Mouse (Mus musculus) embryonic facial prominence, embryonic 10.5 days (tissue): ENCODE results near the gene Arhgef39. TPM values are rescaled to one million over a fixed set of nuclear protein-coding genes. Genes with fewer than 3 reads are reported as not detected.

Source experiments
- DNase-seq: peaks from one replicate; pipeline ENCODE4 v3.0.0-alpha.2; 2017; ENCODE audit warnings: low spot score
- H3K27ac ChIP-seq: fragments of 300-500 bp; sonication (generic); replicated peaks from 2 replicates; pipeline ENCODE4 v1.5.1; 2016; ENCODE audit warnings: mild to moderate bottlenecking
- H3K27me3 ChIP-seq: fragments of 300-500 bp; sonication (generic); replicated peaks from 2 replicates; pipeline ENCODE4 v1.6.1; 2016; ENCODE audit warnings: low read depth, mild to moderate bottlenecking; ENCODE audit not compliant: poor library complexity, severe bottlenecking
- H3K36me3 ChIP-seq: fragments of 300-500 bp; sonication (generic); replicated peaks from 2 replicates; pipeline ENCODE4 v1.6.1; 2016; ENCODE audit warnings: mild to moderate bottlenecking, moderate library complexity
- H3K4me1 ChIP-seq: fragments of 300-500 bp; sonication (generic); 2 replicates; pipeline ENCODE4 v1.6.1; 2016
- H3K4me3 ChIP-seq: fragments of 300-500 bp; sonication (generic); 2 replicates; pipeline ENCODE4 v1.5.1; 2016; ENCODE audit warnings: mild to moderate bottlenecking, moderate library complexity
- H3K9me3 ChIP-seq: fragments of 300-500 bp; sonication (generic); 2 replicates; pipeline ENCODE4 v1.6.1; 2016; ENCODE audit warnings: mild to moderate bottlenecking
- WGBS: fragments of 180-500 bp; shearing (Covaris S2); methylation state at CpG from one replicate; pipeline ENCODE4 v1.1.7; 2016; 5-methylcytosine and 5-hydroxymethylcytosine counted together
- polyA plus RNA-seq: library from polyadenylated mRNA; unstranded; fragments of >200 nt; fragmentation: Nextera tagmentation; extraction: Ambion mirVana; gene quantifications from 2 replicates; pipeline ENCODE4 v1.2.1, GENCODE M21; 2016

Gene Arhgef39
- polyA plus RNA-seq, result 44.1 and 48.2 TPM in 2 replicates

- WGBS, result 8% methylated on average over 50 of the region's 50 CpGs
- H3K27ac ChIP-seq, result peak within 1 kb of the TSS; percentile 91
Observed at GRCm38 (mm10) chr4:43499407-43500333, at the start of gene Arhgef39. TSS of gene Arhgef39 (minus strand) at chr4:43499695.

GRCm38 (mm10) chr4:43549055-43549454 lies 49.6 kb upstream of the Arhgef39 start:
- H3K27me3 ChIP-seq, result no peaks in the 10 kb centered on the region
- no peak for DNase-seq
- H3K27ac ChIP-seq, result no peak overlapping the region
- H3K4me1 ChIP-seq, result no peaks in the 10 kb centered on the region
- no peak overlapping the region for H3K4me3 ChIP-seq
- peaks cover 100% of the 10 kb centered on the region for H3K36me3 ChIP-seq
- 89% methylated on average over 12 of the region's 12 CpGs for WGBS
- peaks cover 5% of the 10 kb centered on the region for H3K9me3 ChIP-seq

More at GRCm38 (mm10) chr4:43499407-43500333, at the start of gene Arhgef39:
- peaks cover 30% of the 10 kb centered on the region for H3K36me3 ChIP-seq
- peak; percentile 92 for DNase-seq
- H3K27me3 ChIP-seq, result peaks cover 44% of the 10 kb centered on the region
- peaks cover 43% of the 10 kb centered on the region for H3K4me1 ChIP-seq
- H3K4me3 ChIP-seq, result peak within 1 kb of the TSS; percentile 77
- H3K9me3 ChIP-seq, result no peaks in the 10 kb centered on the region

GRCm38 (mm10) chr4:43547160-43547559 lies 47.7 kb upstream of the Arhgef39 start:
- peaks cover 2% of the 10 kb centered on the region for H3K9me3 ChIP-seq
- peaks cover 100% of the 10 kb centered on the region for H3K36me3 ChIP-seq
- H3K4me1 ChIP-seq, result peaks cover 7% of the 10 kb centered on the region; the same call in 1 of the 2 replicates
- H3K27me3 ChIP-seq, result no peaks in the 10 kb centered on the region
- WGBS, result 95% methylated on average over 8 of the region's 8 CpGs
- no peak overlapping the region for H3K27ac ChIP-seq
- no peak overlapping the region for H3K4me3 ChIP-seq
- no peak for DNase-seq

- Histone ChIP-seq H3K4me3 (no peak overlapping the region), H3K9me3 (no peaks in the 10 kb centered on the region), H3K36me3 (peaks cover 100% of the 10 kb centered on the region), H3K27me3 (no peaks in the 10 kb centered on the region), H3K4me1 (peaks cover 10% of the 10 kb centered on the region; the same call in 1 of the 2 replicates), H3K27ac (no peak overlapping the region)
- no peak for DNase-seq
- WGBS, result 94% methylated on average over 12 of the region's 12 CpGs
Observed at GRCm38 (mm10) chr4:43546375-43547047, 47.0 kb upstream of the Arhgef39 start.

- WGBS, result 56% methylated on average over 3 of the region's 3 CpGs
- Histone ChIP-seq H3K9me3 (no peaks in the 10 kb centered on the region), H3K27me3 (no peaks in the 10 kb centered on the region), H3K27ac (no peak overlapping the region), H3K36me3 (peaks cover 100% of the 10 kb centered on the region), H3K4me1 (peaks cover 10% of the 10 kb centered on the region; the same call in 1 of the 2 replicates), H3K4me3 (no peak overlapping the region)
- DNase-seq, result no peak
Observed at GRCm38 (mm10) chr4:43542044-43542443, 42.5 kb upstream of the Arhgef39 start.

- peaks cover 100% of the 10 kb centered on the region for H3K36me3 ChIP-seq
- no peaks in the 10 kb centered on the region for H3K4me1 ChIP-seq
- no peak overlapping the region for H3K4me3 ChIP-seq
- DNase-seq, result no peak
- no peaks in the 10 kb centered on the region for H3K27me3 ChIP-seq
- no peaks in the 10 kb centered on the region for H3K9me3 ChIP-seq
- no peak overlapping the region for H3K27ac ChIP-seq
- WGBS, result 94% methylated on average over 9 of the region's 9 CpGs
Observed at GRCm38 (mm10) chr4:43536031-43536430, 36.5 kb upstream of the Arhgef39 start.

GRCm38 (mm10) chr4:43535628-43536027 lies 36.1 kb upstream of the Arhgef39 start:
- no peak for DNase-seq
- Histone ChIP-seq H3K4me3 (no peak overlapping the region), H3K4me1 (no peaks in the 10 kb centered on the region), H3K9me3 (no peaks in the 10 kb centered on the region), H3K27ac (no peak overlapping the region), H3K27me3 (no peaks in the 10 kb centered on the region), H3K36me3 (peaks cover 100% of the 10 kb centered on the region)
- 89% methylated on average over 8 of the region's 8 CpGs for WGBS

- Histone ChIP-seq H3K27me3 (no peaks in the 10 kb centered on the region), H3K4me3 (no peak overlapping the region), H3K27ac (no peak overlapping the region), H3K4me1 (no peaks in the 10 kb centered on the region), H3K9me3 (no peaks in the 10 kb centered on the region), H3K36me3 (peaks cover 79% of the 10 kb centered on the region)
- 82% methylated on average over 9 of the region's 9 CpGs for WGBS
- DNase-seq, result no peak
Observed at GRCm38 (mm10) chr4:43533270-43533669, 33.8 kb upstream of the Arhgef39 start.

- peaks cover 16% of the 10 kb centered on the region for H3K27me3 ChIP-seq
- H3K36me3 ChIP-seq, result peaks cover 52% of the 10 kb centered on the region
- no peak overlapping the region for H3K4me3 ChIP-seq
- 22% methylated on average over 7 of the region's 7 CpGs for WGBS
- no peaks in the 10 kb centered on the region for H3K4me1 ChIP-seq
- H3K27ac ChIP-seq, result no peak overlapping the region
- peak; percentile 78 for DNase-seq
- H3K9me3 ChIP-seq, result no peaks in the 10 kb centered on the region
Observed at GRCm38 (mm10) chr4:43530581-43530980, 31.1 kb upstream of the Arhgef39 start.

- Histone ChIP-seq H3K9me3 (no peaks in the 10 kb centered on the region), H3K27me3 (peaks cover 21% of the 10 kb centered on the region), H3K27ac (no peak overlapping the region), H3K36me3 (peaks cover 47% of the 10 kb centered on the region), H3K4me3 (no peak overlapping the region), H3K4me1 (no peaks in the 10 kb centered on the region)
- no peak for DNase-seq
- 75% methylated on average over 8 of the region's 8 CpGs for WGBS
Observed at GRCm38 (mm10) chr4:43530081-43530501, 30.6 kb upstream of the Arhgef39 start.

GRCm38 (mm10) chr4:43528487-43528886 lies 29.0 kb upstream of the Arhgef39 start:
- Histone ChIP-seq H3K4me1 (peaks cover 14% of the 10 kb centered on the region), H3K27me3 (peaks cover 37% of the 10 kb centered on the region), H3K9me3 (no peaks in the 10 kb centered on the region), H3K27ac (no peak overlapping the region), H3K36me3 (peaks cover 31% of the 10 kb centered on the region), H3K4me3 (no peak overlapping the region)
- no peak for DNase-seq
- WGBS, result 76% methylated on average over 9 of the region's 9 CpGs

- H3K9me3 ChIP-seq, result no peaks in the 10 kb centered on the region
- no peak overlapping the region for H3K27ac ChIP-seq
- H3K27me3 ChIP-seq, result peaks cover 43% of the 10 kb centered on the region
- H3K4me1 ChIP-seq, result peaks cover 20% of the 10 kb centered on the region
- WGBS, result 67% methylated on average over 5 of the region's 5 CpGs
- no peak overlapping the region for H3K4me3 ChIP-seq
- no peak for DNase-seq
- peaks cover 25% of the 10 kb centered on the region for H3K36me3 ChIP-seq
Observed at GRCm38 (mm10) chr4:43527880-43528279, 28.4 kb upstream of the Arhgef39 start.
